In genomic region chr11:117892199-117892598, GRCm38 (mm10) we compare ENCODE assay signal across 19 mouse cellular contexts. TPM values are rescaled to one million over a fixed set of nuclear protein-coding genes. Genes with fewer than 3 reads are reported as not detected.
DNase-seq lines count a peak whose midpoint lies in the region; ATAC-seq and TF ChIP-seq lines count a peak whose summit lies in the region.
"Had no signal": no experiment of that assay in that cellular context is flagged by ENCODE, and none has a peak within 500 bp of the region (broad histone marks: within the 10 kb centered on the region; RNA-seq: fewer than 3 reads in every experiment).

No protein-coding gene starts in this region.

- no peak for ATAC-seq in liver, embryonic 11.5 days (replicated peaks; ENCODE audit: low FRiP score)
- ATAC-seq in heart, embryonic 11.5 days (replicated peaks; ENCODE audit: insufficient number of reproducible peaks, low FRiP score, low TSS enrichment): no peak

- no peaks in the 10 kb centered on the region for H3K36me3 ChIP-seq in liver, embryonic 11.5 days (ENCODE audit: control insufficient read depth, insufficient read depth, low read length)
- no peaks in the 10 kb centered on the region for H3K36me3 ChIP-seq in thymus, adult 2 months (ENCODE audit: control insufficient read depth, insufficient read depth, low read length)
- no peaks in the 10 kb centered on the region for H3K36me3 ChIP-seq in hindbrain, embryonic 10.5 days
- H3K36me3 ChIP-seq in heart, embryonic 11.5 days (ENCODE audit: control insufficient read depth, insufficient read depth, low read length): no peaks in the 10 kb centered on the region
- H3K36me3 ChIP-seq: hindbrain, embryonic 15.5 days; midbrain, embryonic 12.5 days; stomach, embryonic 15.5 days had no signal

- DNase-seq in liver (peak; percentile 38), R1 (ENCODE audit: low read depth, low spot score) (peak; percentile 85)
- no peak for DNase-seq in liver, embryonic 11.5 days (ENCODE audit: low spot score)
- DNase-seq in CD4-positive, CD25-positive, alpha-beta regulatory T cell, adult 2 months (ENCODE audit: low read depth, low spot score): peak; percentile 84
- DNase-seq in thymus, adult 2 months: peak; percentile 79
- DNase-seq in hindbrain, embryonic 10.5 days (ENCODE audit: low spot score): no peak
- DNase-seq in kidney, postnatal 36 days: no peak
- DNase-seq: cerebellum, adult 9-10 months; layer of hippocampus, adult 9-11 months; right cerebral cortex, postnatal 4 days had no signal

- H3K4me2 ChIP-seq in liver, embryonic 11.5 days: no peak overlapping the region
- H3K4me2 ChIP-seq in heart, embryonic 11.5 days: no peak overlapping the region
- H3K4me2 ChIP-seq: hindbrain, embryonic 15.5 days; midbrain, embryonic 12.5 days; stomach, embryonic 15.5 days had no signal

- no peak overlapping the region for H3K27ac ChIP-seq in liver, embryonic 11.5 days (ENCODE audit: low read depth, low read length)
- H3K27ac ChIP-seq in thymus, adult 2 months (ENCODE audit: control insufficient read depth, insufficient read depth, low read length): peak overlapping the region; percentile 91
- no peak overlapping the region for H3K27ac ChIP-seq in hindbrain, embryonic 10.5 days
- H3K27ac ChIP-seq in heart, embryonic 11.5 days (ENCODE audit: low read depth, low read length): no peak overlapping the region
- H3K27ac ChIP-seq: hindbrain, embryonic 15.5 days; midbrain, embryonic 12.5 days; stomach, embryonic 15.5 days had no signal

- H3K9me3 ChIP-seq in liver, embryonic 11.5 days (ENCODE audit: control insufficient read depth, low read length): no peaks in the 10 kb centered on the region
- H3K9me3 ChIP-seq in hindbrain, embryonic 10.5 days: no peaks in the 10 kb centered on the region
- no peaks in the 10 kb centered on the region for H3K9me3 ChIP-seq in heart, embryonic 11.5 days (replicated peaks; ENCODE audit: control insufficient read depth, low read length)
- H3K9me3 ChIP-seq: hindbrain, embryonic 15.5 days; midbrain, embryonic 12.5 days; stomach, embryonic 15.5 days had no signal

- TF ChIP-seq CTCF in thymus, adult 2 months (IDR thresholded peaks at IDR 0.05; ENCODE audit: borderline replicate concordance, control insufficient read depth, extremely low read depth, insufficient read depth, low read length, poor library complexity): no peak

- TF ChIP-seq POLR2A in thymus, adult 2 months (IDR thresholded peaks at IDR 0.05; ENCODE audit: control insufficient read depth, extremely low read depth, insufficient read depth, low read length, poor library complexity): no peak

- peaks cover 22% of the 10 kb centered on the region for H3K4me1 ChIP-seq in liver, embryonic 11.5 days (replicated peaks; ENCODE audit: control insufficient read depth, insufficient read depth, low read length)
- peaks cover 55% of the 10 kb centered on the region for H3K4me1 ChIP-seq in thymus, adult 2 months (replicated peaks; ENCODE audit: control insufficient read depth, insufficient read depth, low read length)
- H3K4me1 ChIP-seq in hindbrain, embryonic 10.5 days (replicated peaks): peaks cover 40% of the 10 kb centered on the region
- peaks cover 33% of the 10 kb centered on the region for H3K4me1 ChIP-seq in heart, embryonic 11.5 days (ENCODE audit: control insufficient read depth, insufficient read depth, low read length)

- H3K9ac ChIP-seq in liver, embryonic 11.5 days (ENCODE audit: low read depth, low read length): no peak overlapping the region
- no peak overlapping the region for H3K9ac ChIP-seq in heart, embryonic 11.5 days (ENCODE audit: low read depth, low read length)
- H3K9ac ChIP-seq: hindbrain, embryonic 15.5 days; midbrain, embryonic 12.5 days; stomach, embryonic 15.5 days had no signal

- WGBS in liver, embryonic 11.5 days: 45% methylated on average over 6 of the region's 6 CpGs
- 46% methylated on average over 6 of the region's 6 CpGs for WGBS in thymus, adult 2 months
- WGBS in hindbrain, embryonic 10.5 days: 55% methylated on average over 6 of the region's 6 CpGs
- WGBS in heart, embryonic 11.5 days (ENCODE audit: insufficient replicate concordance): 52% methylated on average over 6 of the region's 6 CpGs

- no peak overlapping the region for H3K4me3 ChIP-seq in liver, embryonic 11.5 days (ENCODE audit: low read depth, low read length)
- H3K4me3 ChIP-seq in thymus, adult 2 months (ENCODE audit: control insufficient read depth, insufficient read depth, low read length): no peak overlapping the region
- H3K4me3 ChIP-seq in hindbrain, embryonic 10.5 days: no peak overlapping the region
- H3K4me3 ChIP-seq in heart, embryonic 11.5 days (ENCODE audit: low read depth, low read length): no peak overlapping the region
- H3K4me3 ChIP-seq: hindbrain, embryonic 15.5 days; midbrain, embryonic 12.5 days; stomach, embryonic 15.5 days had no signal

- H3K27me3 ChIP-seq in liver, embryonic 11.5 days (replicated peaks; ENCODE audit: control insufficient read depth, insufficient read depth, low read length): peaks cover 28% of the 10 kb centered on the region
- H3K27me3 ChIP-seq in thymus, adult 2 months (ENCODE audit: control insufficient read depth, insufficient read depth, low read length): no peaks in the 10 kb centered on the region
- peaks cover 82% of the 10 kb centered on the region for H3K27me3 ChIP-seq in hindbrain, embryonic 10.5 days (ENCODE audit: insufficient read depth, poor library complexity, severe bottlenecking)
- H3K27me3 ChIP-seq in heart, embryonic 11.5 days (ENCODE audit: control insufficient read depth, insufficient read depth, low read length): peaks cover 9% of the 10 kb centered on the region
- H3K27me3 ChIP-seq: stomach, embryonic 15.5 days had no signal

RNA-seq across cellular contexts. Expression of gene Tha1, which starts 18.9 kb away (rescaled TPM):
- polyA plus RNA-seq in liver, embryonic 11.5 days (2014; fragmentation: Nextera tagmentation; extraction: Ambion mirVana): 1.5 and 1.7 TPM in 2 replicates
- polyA plus RNA-seq in thymus, adult 2 months (2012; rRNA removed): 15.3 and 16.9 TPM in 2 replicates
- polyA plus RNA-seq in hindbrain, embryonic 10.5 days (2016; fragmentation: Nextera tagmentation; extraction: Ambion mirVana): 3.5 and 3.8 TPM in 2 replicates
- polyA plus RNA-seq in heart, embryonic 11.5 days (2014; fragmentation: Nextera tagmentation; extraction: Ambion mirVana): 3.0 and 3.7 TPM in 2 replicates

RNA-seq across cellular contexts. Expression of gene Tmem235, which starts 31.6 kb away (rescaled TPM):
- polyA plus RNA-seq in liver, embryonic 11.5 days (2014; fragmentation: Nextera tagmentation; extraction: Ambion mirVana): not detected in 2 replicates
- polyA plus RNA-seq in thymus, adult 2 months (2012; rRNA removed): 0.05 TPM in 1 of 2 replicates, not detected in the other
- not detected in 2 replicates for polyA plus RNA-seq in hindbrain, embryonic 10.5 days (2016; fragmentation: Nextera tagmentation; extraction: Ambion mirVana)
- polyA plus RNA-seq in heart, embryonic 11.5 days (2014; fragmentation: Nextera tagmentation; extraction: Ambion mirVana): not detected in 2 replicates
- polyA plus RNA-seq: frontal cortex, adult 2 months; heart, postnatal 0 days; hindbrain, embryonic 15.5 days; kidney, embryonic 14.5 days; liver, adult 2 months; midbrain, embryonic 12.5 days; neural tube, embryonic 11.5 days; stomach, embryonic 15.5 days had no signal

RNA-seq across cellular contexts. Expression of gene Birc5, which starts 43.1 kb away (rescaled TPM):
- 430 and 440 TPM in 2 replicates for polyA plus RNA-seq in liver, embryonic 11.5 days (2014; fragmentation: Nextera tagmentation; extraction: Ambion mirVana)
- polyA plus RNA-seq in thymus, adult 2 months (2012; rRNA removed): 75.4 and 87.2 TPM in 2 replicates
- polyA plus RNA-seq in hindbrain, embryonic 10.5 days (2016; fragmentation: Nextera tagmentation; extraction: Ambion mirVana): 338 and 392 TPM in 2 replicates
- 256 and 259 TPM in 2 replicates for polyA plus RNA-seq in heart, embryonic 11.5 days (2014; fragmentation: Nextera tagmentation; extraction: Ambion mirVana)

Comparison
In these comparisons a context has a peak if more than half of its experiments do, and no peak if none do; other contexts are left out.
1. DNase-seq: peak in liver (single experiment), CD4-positive, CD25-positive, alpha-beta regulatory T cell, adult 2 months (single experiment), R1 (single experiment) and thymus, adult 2 months (single experiment); none in liver, embryonic 11.5 days (single experiment), hindbrain, embryonic 10.5 days (single experiment) and kidney, postnatal 36 days (0 of 2).